Mouse (Mus musculus): Measurements from ENCODE around the gene Nucb1.

Gene Nucb1

GRCm38 (mm10) chr7:45455932-45456696 is 54.1 kb downstream of the Nucb1 start:
- Histone ChIP-seq H3K36me3 (ENCODE audit: control insufficient read depth, insufficient read depth, low read length, poor library complexity, severe bottlenecking) (peaks cover 10% of the 10 kb centered on the region), H3K27me3 (ENCODE audit: control insufficient read depth, insufficient read depth, low read length, poor library complexity, severe bottlenecking) (no peaks in the 10 kb centered on the region)

GRCm38 (mm10) chr7:45454971-45455370 is 55.2 kb downstream of the Nucb1 start:
- H3K27me3 ChIP-seq (ENCODE audit: control insufficient read depth, insufficient read depth, low read length, poor library complexity, severe bottlenecking) = no peaks in the 10 kb centered on the region
- H3K36me3 ChIP-seq (ENCODE audit: control insufficient read depth, insufficient read depth, low read length, poor library complexity, severe bottlenecking) = peaks cover 10% of the 10 kb centered on the region
- no peak for DNase-seq (ENCODE audit: low read depth, low spot score)

More at GRCm38 (mm10) chr7:45455932-45456696, 54.1 kb downstream of the Nucb1 start:
- no peak for DNase-seq (ENCODE audit: low read depth, low spot score)

- Histone ChIP-seq H3K36me3 (ENCODE audit: control insufficient read depth, insufficient read depth, low read length, poor library complexity, severe bottlenecking) (no peaks in the 10 kb centered on the region), H3K27me3 (ENCODE audit: control insufficient read depth, insufficient read depth, low read length, poor library complexity, severe bottlenecking) (no peaks in the 10 kb centered on the region)
- DNase-seq (ENCODE audit: low read depth, low spot score) = peak; percentile 93
Measured at GRCm38 (mm10) chr7:45451344-45451982, 58.7 kb downstream of the Nucb1 start.

- no peaks in the 10 kb centered on the region for H3K36me3 ChIP-seq (ENCODE audit: control insufficient read depth, insufficient read depth, low read length, poor library complexity, severe bottlenecking)
- no peak for DNase-seq (ENCODE audit: low read depth, low spot score)
- H3K27me3 ChIP-seq (ENCODE audit: control insufficient read depth, insufficient read depth, low read length, poor library complexity, severe bottlenecking) = no peaks in the 10 kb centered on the region
Measured at GRCm38 (mm10) chr7:45449974-45450373, 60.2 kb downstream of the Nucb1 start.

- DNase-seq (ENCODE audit: low read depth, low spot score) = peak; percentile 60
- Histone ChIP-seq H3K27me3 (ENCODE audit: control insufficient read depth, insufficient read depth, low read length, poor library complexity, severe bottlenecking) (no peaks in the 10 kb centered on the region), H3K36me3 (ENCODE audit: control insufficient read depth, insufficient read depth, low read length, poor library complexity, severe bottlenecking) (no peaks in the 10 kb centered on the region; the same call in 1 of the 2 replicates)
Measured at GRCm38 (mm10) chr7:45447325-45447990, 62.7 kb downstream of the Nucb1 start.

- Histone ChIP-seq H3K27me3 (ENCODE audit: control insufficient read depth, insufficient read depth, low read length, poor library complexity, severe bottlenecking) (no peaks in the 10 kb centered on the region), H3K36me3 (ENCODE audit: control insufficient read depth, insufficient read depth, low read length, poor library complexity, severe bottlenecking) (no peaks in the 10 kb centered on the region; the same call in 1 of the 2 replicates)
- no peak for DNase-seq (ENCODE audit: low read depth, low spot score)
Measured at GRCm38 (mm10) chr7:45446589-45446988, 63.6 kb downstream of the Nucb1 start.

GRCm38 (mm10) chr7:45443526-45444420 is 66.4 kb downstream of the Nucb1 start:
- Histone ChIP-seq H3K27me3 (ENCODE audit: control insufficient read depth, insufficient read depth, low read length, poor library complexity, severe bottlenecking) (no peaks in the 10 kb centered on the region), H3K36me3 (ENCODE audit: control insufficient read depth, insufficient read depth, low read length, poor library complexity, severe bottlenecking) (no peaks in the 10 kb centered on the region; the same call in 1 of the 2 replicates)
- no peak for DNase-seq (ENCODE audit: low read depth, low spot score)

Data from splenic B cell, adult 2 months (primary cell).